Mouse (Mus musculus) small intestine, adult 2 months (tissue): ENCODE measurements around the gene Lsamp. TPM values are rescaled to one million over a fixed set of nuclear protein-coding genes. Genes with fewer than 3 reads are reported as not detected.

Source experiments
- H3K27ac ChIP-seq: fragments of 200-500 bp; 2 replicates; pipeline ENCODE4 v1.5.1; 2012; ENCODE audit warnings: low read depth, low read length, control low read depth, inconsistent platforms; ENCODE audit not compliant: insufficient read depth
- H3K27me3 ChIP-seq: fragments of 200-500 bp; 2 replicates; pipeline ENCODE4 v1.6.1; 2012; ENCODE audit warnings: mild to moderate bottlenecking, moderate library complexity, low read length, inconsistent platforms; ENCODE audit not compliant: control insufficient read depth, insufficient read depth
- H3K36me3 ChIP-seq: fragments of 200-500 bp; 2 replicates; pipeline ENCODE4 v1.6.1; 2012; ENCODE audit warnings: mild to moderate bottlenecking, low read length, control low read depth, inconsistent platforms; ENCODE audit not compliant: control insufficient read depth, insufficient read depth
- H3K4me1 ChIP-seq: fragments of 200-500 bp; 2 replicates; pipeline ENCODE4 v1.6.1; 2012; ENCODE audit warnings: low read length, inconsistent platforms, mixed read lengths; ENCODE audit not compliant: control insufficient read depth, insufficient read depth, insufficient read length
- H3K4me3 ChIP-seq: fragments of 200-500 bp; 2 replicates; pipeline ENCODE4 v1.5.1; 2012; ENCODE audit warnings: low read depth, mild to moderate bottlenecking, control low read depth, inconsistent platforms, low read length, moderate library complexity
- CTCF ChIP-seq: fragments of 200-500 bp; IDR thresholded peaks from 2 replicates; pipeline ENCODE4 v1.5.1; 2012; ENCODE audit warnings: low read depth, mild to moderate bottlenecking, control low read depth, inconsistent platforms, low read length, moderate library complexity, mixed read lengths; ENCODE audit not compliant: insufficient replicate concordance, insufficient read length; ENCODE audit errors: extremely low read depth
- POLR2A ChIP-seq: fragments of 200-500 bp; IDR thresholded peaks from 2 replicates; pipeline ENCODE4 v1.6.1; 2012; ENCODE audit warnings: low read depth, mild to moderate bottlenecking, control low read depth, inconsistent platforms, low read length, moderate library complexity
- WGBS: fragments of 180-500 bp; shearing (Covaris S2); methylation state at CpG from one replicate; pipeline ENCODE4 v1.1.7; 2018; 5-methylcytosine and 5-hydroxymethylcytosine counted together
- polyA plus RNA-seq: library from polyadenylated mRNA; depleted of rRNA; stranded (reverse); fragments of >200 nt; gene quantifications from 2 replicates; pipeline ENCODE4 v1.2.3, GENCODE M21; 2012

Lsamp gene
- polyA plus RNA-seq, 1 experiment = 0.08 TPM

DNA sequence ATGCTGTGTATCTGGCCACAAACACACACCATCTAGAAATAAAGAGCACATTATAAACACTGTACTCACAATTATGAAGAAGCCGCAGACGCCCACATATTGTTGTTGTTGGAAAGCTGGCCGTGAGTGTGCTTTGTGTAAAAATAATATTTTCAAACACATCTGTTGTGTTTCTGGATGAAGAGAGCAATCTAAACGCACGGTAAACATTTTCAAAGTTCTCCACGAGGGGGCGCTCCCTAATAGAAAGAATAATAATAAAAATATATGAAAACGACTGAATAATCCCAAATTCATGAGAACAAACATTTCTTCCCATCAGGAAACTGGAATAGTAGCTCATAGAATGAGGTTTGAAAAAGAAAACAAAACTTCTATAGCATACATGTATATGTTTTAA lies 482.4 kb downstream of the Lsamp start:
- H3K27ac ChIP-seq = no peak overlapping the region
- WGBS = 17% methylated on average over 8 of the region's 8 CpGs
- H3K36me3 ChIP-seq = no peaks in the 10 kb centered on the region
- no peaks in the 10 kb centered on the region for H3K4me1 ChIP-seq
- no peaks in the 10 kb centered on the region for H3K27me3 ChIP-seq
- H3K4me3 ChIP-seq = no peak overlapping the region
- TF ChIP-seq POLR2A = no peak
- no peak for TF ChIP-seq CTCF

GRCm38 (mm10) chr16:40470946-40471345 lies 486.8 kb downstream of the Lsamp start:
- no peak overlapping the region for H3K4me3 ChIP-seq
- TF ChIP-seq POLR2A (no peak), CTCF (no peak)
- H3K36me3 ChIP-seq = no peaks in the 10 kb centered on the region
- H3K27ac ChIP-seq = no peak overlapping the region
- 64% methylated on average over 6 of the region's 6 CpGs for WGBS
- H3K27me3 ChIP-seq = no peaks in the 10 kb centered on the region
- no peaks in the 10 kb centered on the region for H3K4me1 ChIP-seq

DNA sequence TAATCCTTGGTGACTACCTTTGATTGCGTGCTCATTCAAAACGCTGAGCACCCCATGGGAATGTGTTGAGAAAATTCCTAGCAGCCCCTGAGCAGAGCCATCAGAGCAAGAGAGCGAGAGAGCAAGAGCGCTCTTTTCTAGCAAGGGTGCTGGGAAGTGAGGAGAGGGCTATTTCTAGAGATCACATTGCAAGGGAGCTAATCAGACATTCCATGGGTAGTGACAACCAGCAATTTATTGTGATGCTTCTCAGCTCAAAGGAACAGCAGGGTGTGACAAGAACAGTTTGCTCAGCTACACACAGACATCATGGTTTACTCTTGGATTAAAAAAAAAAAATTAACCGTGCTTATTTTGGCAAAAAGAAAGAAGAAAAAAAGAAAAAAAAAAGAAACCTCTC lies 487.8 kb downstream of the Lsamp start:
- TF ChIP-seq POLR2A = no peak
- TF ChIP-seq CTCF = no peak
- Histone ChIP-seq H3K27me3 (no peaks in the 10 kb centered on the region), H3K4me3 (no peak overlapping the region), H3K4me1 (no peaks in the 10 kb centered on the region), H3K36me3 (no peaks in the 10 kb centered on the region), H3K27ac (no peak overlapping the region)
- WGBS = 76% methylated on average over 5 of the region's 5 CpGs

DNA sequence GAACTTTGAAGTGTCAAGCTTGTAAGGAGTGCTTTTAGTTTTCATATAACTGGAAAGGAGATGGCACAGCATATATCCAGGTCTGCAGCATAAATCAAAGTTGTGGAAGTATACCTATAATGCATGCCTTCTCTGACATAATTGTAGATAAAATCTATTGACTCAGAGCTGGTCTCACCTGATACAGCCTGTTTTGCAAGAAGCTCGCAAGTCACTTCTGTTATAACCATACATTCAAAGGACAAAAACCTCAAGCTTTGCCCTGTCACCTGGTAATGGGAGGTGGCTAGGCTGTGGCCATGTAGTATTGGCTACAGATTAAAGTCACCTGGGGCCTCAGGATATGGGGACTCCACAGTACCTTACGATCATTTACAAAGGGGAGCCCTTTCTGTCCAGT lies 507.4 kb downstream of the Lsamp start:
- 44% methylated on average over 2 of the region's 2 CpGs for WGBS
- H3K27ac ChIP-seq = no peak overlapping the region
- H3K4me1 ChIP-seq = no peaks in the 10 kb centered on the region
- TF ChIP-seq POLR2A (no peak), CTCF (no peak)
- no peaks in the 10 kb centered on the region for H3K27me3 ChIP-seq
- H3K36me3 ChIP-seq = no peaks in the 10 kb centered on the region
- no peak overlapping the region for H3K4me3 ChIP-seq

GRCm38 (mm10) chr16:40504262-40504960 lies 520.2 kb downstream of the Lsamp start:
- Histone ChIP-seq H3K36me3 (no peaks in the 10 kb centered on the region), H3K27ac (no peak overlapping the region), H3K4me1 (no peaks in the 10 kb centered on the region), H3K4me3 (no peak overlapping the region), H3K27me3 (no peaks in the 10 kb centered on the region)
- 52% methylated on average over 3 of the region's 3 CpGs for WGBS
- TF ChIP-seq POLR2A (no peak), CTCF (no peak)

DNA sequence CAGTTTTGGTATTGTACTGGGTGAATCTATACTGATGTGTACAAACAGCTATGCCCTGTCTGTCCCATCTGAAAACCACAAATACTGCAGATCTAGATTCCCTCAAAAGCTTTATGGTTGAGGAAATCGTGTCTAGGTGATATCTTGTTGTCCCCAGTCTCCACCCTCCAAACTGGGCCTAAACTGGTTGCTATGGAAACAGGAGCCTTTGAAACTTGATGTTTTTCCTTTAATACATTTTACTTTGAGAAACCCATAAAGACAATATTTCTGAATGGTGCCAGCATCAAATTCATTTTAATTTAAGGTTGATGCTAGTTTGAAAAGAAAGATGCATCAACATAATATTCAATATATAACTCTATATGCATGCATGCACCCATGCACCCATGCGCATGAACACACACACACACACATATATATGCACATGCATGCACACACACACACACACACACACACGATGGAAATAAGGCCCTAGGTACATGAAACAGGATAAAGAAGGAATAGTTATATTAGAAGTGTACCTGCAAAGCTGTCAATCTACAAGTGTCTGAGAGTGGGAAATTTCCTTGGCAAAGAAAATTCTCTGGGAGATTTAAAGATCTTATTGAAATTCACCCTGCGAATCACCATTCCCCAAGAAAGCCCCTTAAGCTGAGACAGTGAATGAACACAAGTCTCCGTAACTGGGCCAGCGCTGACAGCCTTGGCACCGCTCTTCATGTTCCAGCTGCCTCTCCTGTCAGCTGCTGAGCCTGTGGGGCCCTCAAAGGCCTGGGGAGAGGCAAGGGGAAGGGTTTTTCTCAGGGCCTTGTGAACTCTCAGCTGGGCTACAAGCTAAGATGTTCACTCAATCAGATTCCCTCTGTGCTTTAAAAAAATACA lies 525.2 kb downstream of the Lsamp start:
- H3K27ac ChIP-seq = no peak overlapping the region
- no peaks in the 10 kb centered on the region for H3K36me3 ChIP-seq
- TF ChIP-seq CTCF = no peak
- no peak for TF ChIP-seq POLR2A
- H3K4me3 ChIP-seq = no peak overlapping the region
- no peaks in the 10 kb centered on the region for H3K27me3 ChIP-seq
- no peaks in the 10 kb centered on the region for H3K4me1 ChIP-seq
- WGBS = 80% methylated on average over 7 of the region's 7 CpGs

DNA sequence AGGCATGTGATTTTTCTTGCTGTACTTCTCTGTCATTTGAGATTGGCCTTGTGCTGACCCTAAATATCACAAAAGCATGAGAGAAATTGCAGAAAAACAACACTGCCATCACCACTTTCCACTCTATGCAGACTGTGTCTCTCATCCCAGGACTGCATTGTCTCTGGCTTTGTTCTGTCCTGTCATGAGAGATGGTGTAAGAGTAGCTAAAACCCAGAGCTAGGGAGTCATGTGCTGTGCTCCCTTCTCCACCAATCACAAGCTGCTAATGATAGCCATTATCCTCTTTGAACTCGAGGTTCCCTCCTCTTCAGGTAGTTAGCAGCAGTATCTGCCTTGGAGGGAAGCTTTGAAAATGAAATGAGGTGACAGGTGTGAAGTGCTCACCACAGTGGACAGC lies 552.6 kb downstream of the Lsamp start:
- TF ChIP-seq POLR2A (no peak), CTCF (no peak)
- Histone ChIP-seq H3K36me3 (no peaks in the 10 kb centered on the region), H3K4me1 (no peaks in the 10 kb centered on the region), H3K27ac (no peak overlapping the region), H3K27me3 (no peaks in the 10 kb centered on the region), H3K4me3 (no peak overlapping the region)
- WGBS = 6% methylated on average over 1 of the region's 1 CpGs
